28 mouse cellular contexts compared by ENCODE assay signal in the genomic region with DNA sequence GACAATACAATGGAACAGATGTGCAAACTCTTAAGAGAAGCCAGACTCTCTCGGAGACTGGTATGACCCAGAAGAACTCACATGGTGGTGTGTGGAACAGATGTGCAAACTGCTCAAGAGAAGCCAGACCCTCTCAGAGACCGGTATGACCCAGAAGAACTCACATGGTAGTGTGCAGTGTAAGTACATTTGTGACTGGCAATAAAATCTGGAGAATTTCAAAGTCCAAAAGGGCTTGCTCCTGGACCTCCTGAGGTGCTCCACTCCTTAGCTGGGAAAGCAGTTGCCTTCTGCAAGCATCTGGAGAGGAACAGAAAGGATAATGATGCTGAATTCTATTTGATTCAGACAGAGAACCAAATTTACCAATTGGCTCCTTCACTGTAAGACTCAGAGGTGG.
DNase-seq lines count a peak whose midpoint lies in the region; ATAC-seq and TF ChIP-seq lines count a peak whose summit lies in the region.
"Had no signal": no experiment of that assay in that cellular context is flagged by ENCODE, and none has a peak within 500 bp of the region (broad histone marks: within the 10 kb centered on the region; RNA-seq: fewer than 3 reads in every experiment).

No protein-coding gene starts in this region.

- peak; percentile 69; the same call in 1 of the 2 replicates for ATAC-seq in intestine, postnatal 0 days
- ATAC-seq: activated CD4-positive, CD25-positive, alpha-beta regulatory T cell, adult 4 months; forebrain, embryonic 15.5 days; hindbrain, postnatal 0 days had no signal

- no peak overlapping the region for H3K4me3 ChIP-seq in kidney, adult 2 months (ENCODE audit: insufficient read depth, low read depth, low read length)
- H3K4me3 ChIP-seq in intestine, postnatal 0 days (ENCODE audit: low read depth, low read length), result no peak overlapping the region
- H3K4me3 ChIP-seq: embryonic facial prominence, embryonic 10.5 days; embryonic facial prominence, embryonic 13.5 days; erythroblast, embryonic 14.5 days; forebrain, embryonic 12.5 days; forebrain, embryonic 15.5 days; heart, embryonic 12.5 days; heart, embryonic 15.5 days; hindbrain, embryonic 10.5 days; hindbrain, embryonic 13.5 days had no signal

- peak; percentile 56 for DNase-seq in kidney, adult 2 months
- no peak for DNase-seq in kidney, adult 11 months
- peak; percentile 25 for DNase-seq in forelimb bud, embryonic 11.5 days (ENCODE audit: low read depth, low spot score)
- no peak for DNase-seq in urinary bladder, postnatal 25 days (ENCODE audit: low spot score)
- no peak for DNase-seq in layer of hippocampus, adult 9-10 months (ENCODE audit: low spot score)
- DNase-seq: adrenal gland, adult 8-10 months; adrenal gland, postnatal 25 days; cerebellum, adult 11-12 months; cerebellum, adult 8-10 months; cerebellum, postnatal 10 days; cerebellum, postnatal 36 days; embryo, embryonic 11 days; gastrocnemius, postnatal 25 days; heart, adult 18-20 months; heart, postnatal 10 days; heart, postnatal 36 days had no signal

- H3K4me2 ChIP-seq in intestine, postnatal 0 days (replicated peaks; ENCODE audit: low read depth), result no peak overlapping the region
- H3K4me2 ChIP-seq: embryonic facial prominence, embryonic 13.5 days; forebrain, embryonic 12.5 days; forebrain, embryonic 15.5 days; heart, embryonic 12.5 days; heart, embryonic 15.5 days; hindbrain, embryonic 13.5 days had no signal

- no peaks in the 10 kb centered on the region for H3K9me3 ChIP-seq in intestine, postnatal 0 days (ENCODE audit: control insufficient read depth)
- H3K9me3 ChIP-seq: embryonic facial prominence, embryonic 10.5 days; embryonic facial prominence, embryonic 13.5 days; forebrain, embryonic 12.5 days; forebrain, embryonic 15.5 days; heart, embryonic 12.5 days; heart, embryonic 15.5 days; hindbrain, embryonic 10.5 days; hindbrain, embryonic 13.5 days had no signal

- whole genome bisulfite sequencing in kidney, adult 2 months, result 48% methylated on average over 2 of the region's 2 CpGs
- 44% methylated on average over 2 of the region's 2 CpGs for WGBS in intestine, postnatal 0 days

- H3K36me3 ChIP-seq in kidney, adult 2 months (ENCODE audit: control insufficient read depth, insufficient read depth, low read length), result no peaks in the 10 kb centered on the region
- no peaks in the 10 kb centered on the region for H3K36me3 ChIP-seq in intestine, postnatal 0 days (ENCODE audit: control insufficient read depth, insufficient read depth)
- H3K36me3 ChIP-seq: embryonic facial prominence, embryonic 10.5 days; embryonic facial prominence, embryonic 13.5 days; forebrain, embryonic 12.5 days; forebrain, embryonic 15.5 days; heart, embryonic 12.5 days; heart, embryonic 15.5 days; hindbrain, embryonic 10.5 days; hindbrain, embryonic 13.5 days had no signal

- H3K27ac ChIP-seq in kidney, adult 2 months (ENCODE audit: insufficient read depth, low read depth, low read length), result no peak overlapping the region
- no peak overlapping the region; the same call in 1 of the 2 replicates for H3K27ac ChIP-seq in intestine, postnatal 0 days (ENCODE audit: low read depth, low read length)
- H3K27ac ChIP-seq: embryonic facial prominence, embryonic 10.5 days; embryonic facial prominence, embryonic 13.5 days; forebrain, embryonic 12.5 days; forebrain, embryonic 15.5 days; heart, embryonic 15.5 days; hindbrain, embryonic 10.5 days; hindbrain, embryonic 13.5 days; hindbrain, postnatal 0 days had no signal

- H3K4me1 ChIP-seq in kidney, adult 2 months (ENCODE audit: control insufficient read depth, insufficient read depth, low read length), result peaks cover 19% of the 10 kb centered on the region
- peaks cover 20% of the 10 kb centered on the region for H3K4me1 ChIP-seq in intestine, postnatal 0 days (replicated peaks; ENCODE audit: control insufficient read depth, insufficient read depth, low read length)
- H3K4me1 ChIP-seq: forebrain, embryonic 15.5 days had no signal

- TF ChIP-seq CTCF in kidney, adult 2 months (conservative IDR thresholded peaks at IDR 0.05; ENCODE audit: insufficient read depth, insufficient read length, low read depth, low read length), result no peak
- TF ChIP-seq CTCF in intestine, postnatal 0 days (IDR thresholded peaks at IDR 0.05; ENCODE audit: low read depth), result no peak

- no peak overlapping the region for H3K9ac ChIP-seq in intestine, postnatal 0 days (ENCODE audit: low read depth, low read length)
- H3K9ac ChIP-seq: embryonic facial prominence, embryonic 13.5 days; forebrain, embryonic 12.5 days; forebrain, embryonic 15.5 days; heart, embryonic 12.5 days; heart, embryonic 15.5 days; hindbrain, embryonic 13.5 days had no signal

- H3K27me3 ChIP-seq in kidney, adult 2 months (replicated peaks; ENCODE audit: control insufficient read depth, insufficient read depth, low read length), result no peaks in the 10 kb centered on the region
- H3K27me3 ChIP-seq in intestine, postnatal 0 days (replicated peaks; ENCODE audit: control insufficient read depth, insufficient read depth, low read length), result no peaks in the 10 kb centered on the region
- H3K27me3 ChIP-seq: embryonic facial prominence, embryonic 13.5 days; forebrain, embryonic 12.5 days; forebrain, embryonic 15.5 days; heart, embryonic 12.5 days; heart, embryonic 15.5 days; hindbrain, embryonic 13.5 days had no signal

- no peak for TF ChIP-seq POLR2A in kidney, adult 2 months (IDR thresholded peaks at IDR 0.05; ENCODE audit: low read depth, low read length)

Comparison
In these comparisons a context has a peak if more than half of its experiments do, and no peak if none do; other contexts are left out.
1. DNase-seq: peak in kidney, adult 2 months (single experiment) and forelimb bud, embryonic 11.5 days (single experiment); none in kidney, adult 11 months (single experiment), urinary bladder, postnatal 25 days (single experiment) and layer of hippocampus, adult 9-10 months (single experiment).